Mouse (Mus musculus) frontal cortex, postnatal 36 days (tissue): ENCODE measurements at regions not wholly inside any gene's neighbourhood (a gene's known extent, or its start where the extent isn't known, plus 50 kb on each side); places are given as distances from the start of the nearest gene placed in this dataset.
"Not testable (repeated sequence)": the region's sequence is repeated elsewhere in the genome, so short reads cannot be mapped to it uniquely, and the experiment has no call there.

Experiments
- DNase-seq, 2 experiments: peaks; one replicate each; pipeline ENCODE4 v3.0.0; 2022; ENCODE audit warnings: low spot score in 2 of 2

- DNase-seq: peak in 1 of 2 experiments; percentile 2
Observed at GRCm38 (mm10) chr16:86189874-86190273, 288.2 kb upstream of the Adamts5 start.

GRCm38 (mm10) chr16:86188966-86189365 lies 287.3 kb upstream of the Adamts5 start:
- DNase-seq: no peak

- DNase-seq: not testable (repeated sequence)
Observed at GRCm38 (mm10) chr16:86187609-86188008, 286.0 kb upstream of the Adamts5 start.

GRCm38 (mm10) chr16:86159021-86159815 lies 257.6 kb upstream of the Adamts5 start:
- no peak for DNase-seq

- no peak for DNase-seq
Observed at GRCm38 (mm10) chr16:86138171-86138570, 236.5 kb upstream of the Adamts5 start.

- no peak for DNase-seq
Observed at GRCm38 (mm10) chr16:86136169-86136568, 234.5 kb upstream of the Adamts5 start.

- no peak for DNase-seq
Observed at GRCm38 (mm10) chr16:86127391-86127790, 225.8 kb upstream of the Adamts5 start.

- DNase-seq: no peak
Observed at GRCm38 (mm10) chr16:86124182-86124581, 222.6 kb upstream of the Adamts5 start.

- no peak for DNase-seq
Observed at GRCm38 (mm10) chr16:86122936-86123335, 221.3 kb upstream of the Adamts5 start.

- DNase-seq: no peak
Observed at GRCm38 (mm10) chr16:86117959-86118358, 216.3 kb upstream of the Adamts5 start.

- DNase-seq: no peak
Observed at GRCm38 (mm10) chr16:86115587-86116376, 214.2 kb upstream of the Adamts5 start.

- DNase-seq: no peak
Observed at GRCm38 (mm10) chr16:86094461-86094860, 192.8 kb upstream of the Adamts5 start.

GRCm38 (mm10) chr16:86090175-86090574 lies 188.5 kb upstream of the Adamts5 start:
- no peak for DNase-seq

- DNase-seq: no peak
Observed at GRCm38 (mm10) chr16:86087421-86087820, 185.8 kb upstream of the Adamts5 start.

- DNase-seq: no peak
Observed at GRCm38 (mm10) chr16:86067628-86068364, 166.2 kb upstream of the Adamts5 start.

GRCm38 (mm10) chr16:86060087-86060486 lies 158.5 kb upstream of the Adamts5 start:
- DNase-seq: no peak

GRCm38 (mm10) chr16:86044695-86045094 lies 143.1 kb upstream of the Adamts5 start:
- no peak for DNase-seq

GRCm38 (mm10) chr16:86034772-86035171 lies 133.1 kb upstream of the Adamts5 start:
- no peak for DNase-seq

GRCm38 (mm10) chr16:86027700-86028099 lies 126.1 kb upstream of the Adamts5 start:
- DNase-seq: no peak

GRCm38 (mm10) chr16:86015336-86015735 lies 113.7 kb upstream of the Adamts5 start:
- peak; percentile 36 to 45 for DNase-seq

- DNase-seq: no peak
Observed at GRCm38 (mm10) chr16:86011051-86011450, 109.4 kb upstream of the Adamts5 start.

- DNase-seq: no peak
Observed at GRCm38 (mm10) chr16:86009638-86010329, 108.2 kb upstream of the Adamts5 start.
